Mouse (Mus musculus) intestine, embryonic 15.5 days (tissue): ENCODE measurements around the gene Abi3bp. TPM values are rescaled to one million over a fixed set of nuclear protein-coding genes. Genes with fewer than 3 reads are reported as not detected.

ENCODE experiments used
- ATAC-seq: fragments of 200-750 bp; cut with Nextera tagmentation; 2 replicates; pipeline ENCODE4 v1.8.0; 2017; ENCODE audit warnings: moderate TSS enrichment, moderate library complexity
- H3K27ac ChIP-seq: fragments of 300-500 bp; sonication (generic); 2 replicates; pipeline ENCODE4 v1.5.1; 2015; ENCODE audit warnings: mild to moderate bottlenecking, inconsistent platforms
- H3K27me3 ChIP-seq: fragments of 300-500 bp; sonication (generic); replicated peaks from 2 replicates; pipeline ENCODE4 v1.6.1; 2015; ENCODE audit warnings: inconsistent platforms
- H3K36me3 ChIP-seq: fragments of 300-500 bp; sonication (generic); 2 replicates; pipeline ENCODE4 v1.6.1; 2015; ENCODE audit warnings: inconsistent platforms
- H3K4me1 ChIP-seq: fragments of 300-500 bp; sonication (generic); replicated peaks from 2 replicates; pipeline ENCODE4 v1.6.1; 2015; ENCODE audit warnings: inconsistent platforms
- H3K4me2 ChIP-seq: fragments of 300-500 bp; sonication (generic); replicated peaks from 2 replicates; pipeline ENCODE4 v1.6.1; 2015; ENCODE audit warnings: mild to moderate bottlenecking, inconsistent platforms
- H3K4me3 ChIP-seq: fragments of 300-500 bp; sonication (generic); replicated peaks from 2 replicates; pipeline ENCODE4 v1.5.1; 2015; ENCODE audit warnings: inconsistent platforms
- H3K9ac ChIP-seq: fragments of 300-500 bp; sonication (generic); 2 replicates; pipeline ENCODE4 v1.6.1; 2015; ENCODE audit warnings: inconsistent platforms
- H3K9me3 ChIP-seq: fragments of 300-500 bp; sonication (generic); 2 replicates; pipeline ENCODE4 v1.6.1; 2016; ENCODE audit warnings: inconsistent platforms
- WGBS: fragments of 180-500 bp; shearing (Covaris S2); methylation state at CpG from one replicate; pipeline ENCODE4 v1.1.7; 2015; 5-methylcytosine and 5-hydroxymethylcytosine counted together
- polyA plus RNA-seq: library from polyadenylated mRNA; unstranded; fragments of >200 nt; fragmentation: Nextera tagmentation; extraction: Ambion mirVana; gene quantifications from 2 replicates; pipeline ENCODE4 v1.2.1, GENCODE M21; 2015

The Abi3bp gene
- polyA plus RNA-seq = 10.6 and 11.0 TPM in 2 replicates

GRCm38 (mm10) chr16:56477677-56478574, at the start of gene Abi3bp:
Gene Abi3bp (plus strand): TSS chr16:56477878.
- Histone ChIP-seq H3K4me3 (peak within 1 kb of the TSS; percentile 30), H3K4me1 (no peaks in the 10 kb centered on the region), H3K36me3 (no peaks in the 10 kb centered on the region), H3K27ac (peak within 1 kb of the TSS; percentile 19; the same call in 1 of the 2 replicates), H3K9me3 (no peaks in the 10 kb centered on the region), H3K27me3 (no peaks in the 10 kb centered on the region), H3K4me2 (peak within 1 kb of the TSS; percentile 52), H3K9ac (no peak within 1 kb of the TSS)
- 22% methylated on average over 11 of the region's 11 CpGs for WGBS
- peak; percentile 86 for ATAC-seq

- no peaks in the 10 kb centered on the region for H3K9me3 ChIP-seq
- H3K9ac ChIP-seq = no peak overlapping the region
Observed at GRCm38 (mm10) chr16:56435293-56436185, 42.1 kb upstream of the Abi3bp start.

GRCm38 (mm10) chr16:56440243-56440642, 37.4 kb upstream of the Abi3bp start:
- ATAC-seq = no peak
- 81% methylated on average over 4 of the region's 4 CpGs for WGBS
- H3K27ac ChIP-seq = no peak overlapping the region

More at GRCm38 (mm10) chr16:56435293-56436185, 42.1 kb upstream of the Abi3bp start:
- H3K4me3 ChIP-seq = no peak overlapping the region
- H3K36me3 ChIP-seq = no peaks in the 10 kb centered on the region
- H3K27ac ChIP-seq = no peak overlapping the region
- WGBS = 75% methylated on average over 4 of the region's 4 CpGs
- no peaks in the 10 kb centered on the region for H3K27me3 ChIP-seq
- no peak overlapping the region for H3K4me2 ChIP-seq
- ATAC-seq = no peak
- H3K4me1 ChIP-seq = no peaks in the 10 kb centered on the region

GRCm38 (mm10) chr16:56441113-56441512, 36.6 kb upstream of the Abi3bp start:
- Histone ChIP-seq H3K27ac (no peak overlapping the region), H3K36me3 (no peaks in the 10 kb centered on the region), H3K9me3 (no peaks in the 10 kb centered on the region), H3K4me1 (no peaks in the 10 kb centered on the region), H3K4me3 (no peak overlapping the region), H3K27me3 (no peaks in the 10 kb centered on the region), H3K9ac (no peak overlapping the region), H3K4me2 (no peak overlapping the region)
- no peak for ATAC-seq
- WGBS = 73% methylated on average over 5 of the region's 5 CpGs

More at GRCm38 (mm10) chr16:56440243-56440642, 37.4 kb upstream of the Abi3bp start:
- Histone ChIP-seq H3K4me2 (no peak overlapping the region), H3K27me3 (no peaks in the 10 kb centered on the region), H3K9me3 (no peaks in the 10 kb centered on the region), H3K9ac (no peak overlapping the region), H3K4me1 (no peaks in the 10 kb centered on the region), H3K36me3 (no peaks in the 10 kb centered on the region), H3K4me3 (no peak overlapping the region)

GRCm38 (mm10) chr16:56441658-56442344, 35.9 kb upstream of the Abi3bp start:
- Histone ChIP-seq H3K4me3 (no peak overlapping the region), H3K9ac (no peak overlapping the region), H3K27ac (no peak overlapping the region), H3K9me3 (no peaks in the 10 kb centered on the region), H3K27me3 (no peaks in the 10 kb centered on the region), H3K36me3 (no peaks in the 10 kb centered on the region), H3K4me2 (no peak overlapping the region), H3K4me1 (no peaks in the 10 kb centered on the region)
- ATAC-seq = no peak
- WGBS = 53% methylated on average over 7 of the region's 7 CpGs

GRCm38 (mm10) chr16:56451482-56451881, 26.2 kb upstream of the Abi3bp start:
- no peak overlapping the region for H3K9ac ChIP-seq
- H3K4me3 ChIP-seq = no peak overlapping the region
- H3K27me3 ChIP-seq = no peaks in the 10 kb centered on the region
- no peak overlapping the region for H3K27ac ChIP-seq
- H3K9me3 ChIP-seq = 0 out of 2 replicates have a peak, but pooled peaks cover 4% of the 10 kb centered on the region
- no peaks in the 10 kb centered on the region for H3K36me3 ChIP-seq
- WGBS = 52% methylated on average over 2 of the region's 2 CpGs
- H3K4me2 ChIP-seq = no peak overlapping the region
- peak; percentile 23; the same call in 1 of the 2 replicates for ATAC-seq
- H3K4me1 ChIP-seq = no peaks in the 10 kb centered on the region

- no peaks in the 10 kb centered on the region for H3K27me3 ChIP-seq
- H3K4me2 ChIP-seq = no peak overlapping the region
- no peak for ATAC-seq
- no peaks in the 10 kb centered on the region for H3K4me1 ChIP-seq
- H3K27ac ChIP-seq = no peak overlapping the region
- H3K36me3 ChIP-seq = no peaks in the 10 kb centered on the region
- no peak overlapping the region for H3K4me3 ChIP-seq
- no peak overlapping the region for H3K9ac ChIP-seq
- H3K9me3 ChIP-seq = 0 out of 2 replicates have a peak, but pooled peaks cover 4% of the 10 kb centered on the region
- 78% methylated on average over 1 of the region's 1 CpGs for WGBS
Observed at GRCm38 (mm10) chr16:56451923-56452322, 25.8 kb upstream of the Abi3bp start.

- no peaks in the 10 kb centered on the region for H3K27me3 ChIP-seq
- no peak overlapping the region for H3K9ac ChIP-seq
- H3K4me3 ChIP-seq = no peak overlapping the region
- H3K27ac ChIP-seq = no peak overlapping the region
- H3K4me1 ChIP-seq = no peaks in the 10 kb centered on the region
- H3K9me3 ChIP-seq = no peaks in the 10 kb centered on the region
- WGBS = 46% methylated on average over 8 of the region's 8 CpGs
- ATAC-seq = no peak
- no peak overlapping the region for H3K4me2 ChIP-seq
- H3K36me3 ChIP-seq = no peaks in the 10 kb centered on the region
Observed at GRCm38 (mm10) chr16:56458052-56458754, 19.5 kb upstream of the Abi3bp start.

GRCm38 (mm10) chr16:56473160-56473559, 4.5 kb upstream of the Abi3bp start:
- no peaks in the 10 kb centered on the region for H3K36me3 ChIP-seq
- H3K9ac ChIP-seq = no peak overlapping the region
- ATAC-seq = no peak
- WGBS = 95% methylated on average over 2 of the region's 2 CpGs
- H3K4me3 ChIP-seq = no peak overlapping the region
- no peaks in the 10 kb centered on the region for H3K9me3 ChIP-seq
- no peaks in the 10 kb centered on the region for H3K27me3 ChIP-seq
- H3K4me2 ChIP-seq = no peak overlapping the region
- no peak overlapping the region for H3K27ac ChIP-seq
- no peaks in the 10 kb centered on the region for H3K4me1 ChIP-seq

GRCm38 (mm10) chr16:56475676-56476075, 2.0 kb upstream of the Abi3bp start:
- Histone ChIP-seq H3K4me1 (no peaks in the 10 kb centered on the region), H3K4me3 (no peak overlapping the region), H3K9ac (no peak overlapping the region), H3K4me2 (no peak overlapping the region), H3K27me3 (no peaks in the 10 kb centered on the region), H3K27ac (no peak overlapping the region), H3K9me3 (no peaks in the 10 kb centered on the region), H3K36me3 (no peaks in the 10 kb centered on the region)
- WGBS = 73% methylated on average over 5 of the region's 5 CpGs
- ATAC-seq = no peak

- H3K27me3 ChIP-seq = no peaks in the 10 kb centered on the region
- H3K27ac ChIP-seq = peak overlapping the region; percentile 19; the same call in 1 of the 2 replicates
- peak overlapping the region; percentile 30 for H3K4me3 ChIP-seq
- no peaks in the 10 kb centered on the region for H3K4me1 ChIP-seq
- H3K4me2 ChIP-seq = peak overlapping the region; percentile 52
- WGBS = 18% methylated on average over 12 of the region's 12 CpGs
- no peaks in the 10 kb centered on the region for H3K9me3 ChIP-seq
- no peaks in the 10 kb centered on the region for H3K36me3 ChIP-seq
- H3K9ac ChIP-seq = no peak overlapping the region
- ATAC-seq = peak; percentile 66
Observed at GRCm38 (mm10) chr16:56478575-56479191, 1.0 kb downstream of the Abi3bp start.
